Mouse (Mus musculus) heart, embryonic 10.5 days (tissue): Measurements from ENCODE around the gene Gpatch1. TPM values are rescaled to one million over a fixed set of nuclear protein-coding genes. Genes with fewer than 3 reads are reported as not detected.
A peak's percentile ranks its signal among the peaks of the same experiment; 100 is the strongest.
"Not testable (repeated sequence)": the region's sequence is repeated elsewhere in the genome, so short reads cannot be mapped to it uniquely, and the experiment has no call there.

Experiments
- DNase-seq: peaks from one replicate; pipeline ENCODE4 v3.0.0-alpha.2; 2017; ENCODE audit warnings: low spot score
- H3K27ac ChIP-seq: fragments of 300-500 bp; sonication (generic); 2 replicates; pipeline ENCODE4 v1.5.1; 2016; ENCODE audit warnings: mild to moderate bottlenecking
- H3K27me3 ChIP-seq: fragments of 300-500 bp; sonication (generic); 2 replicates; pipeline ENCODE4 v1.6.1; 2016; ENCODE audit warnings: mild to moderate bottlenecking; ENCODE audit not compliant: poor library complexity, insufficient read depth, severe bottlenecking
- H3K36me3 ChIP-seq: fragments of 300-500 bp; sonication (generic); 2 replicates; pipeline ENCODE4 v1.6.1; 2016; ENCODE audit warnings: mild to moderate bottlenecking, moderate library complexity
- H3K4me1 ChIP-seq: fragments of 300-500 bp; sonication (generic); 2 replicates; pipeline ENCODE4 v1.6.1; 2016; ENCODE audit warnings: mild to moderate bottlenecking
- H3K4me3 ChIP-seq: fragments of 300-500 bp; sonication (generic); 2 replicates; pipeline ENCODE4 v1.5.1; 2016; ENCODE audit warnings: mild to moderate bottlenecking, moderate library complexity
- H3K9me3 ChIP-seq: fragments of 300-500 bp; sonication (generic); 2 replicates; pipeline ENCODE4 v1.6.1; 2016; ENCODE audit warnings: mild to moderate bottlenecking, moderate library complexity
- WGBS: fragments of 180-500 bp; shearing (Covaris S2); methylation state at CpG from one replicate; pipeline ENCODE4 v1.1.7; 2016; 5-methylcytosine and 5-hydroxymethylcytosine counted together
- polyA plus RNA-seq: library from polyadenylated mRNA; unstranded; fragments of >200 nt; fragmentation: Nextera tagmentation; extraction: Ambion mirVana; gene quantifications from 2 replicates; pipeline ENCODE4 v1.2.1, GENCODE M21; 2016

The Gpatch1 gene
- polyA plus RNA-seq, 1 experiment from 2014 or later = 15.3 TPM

DNA sequence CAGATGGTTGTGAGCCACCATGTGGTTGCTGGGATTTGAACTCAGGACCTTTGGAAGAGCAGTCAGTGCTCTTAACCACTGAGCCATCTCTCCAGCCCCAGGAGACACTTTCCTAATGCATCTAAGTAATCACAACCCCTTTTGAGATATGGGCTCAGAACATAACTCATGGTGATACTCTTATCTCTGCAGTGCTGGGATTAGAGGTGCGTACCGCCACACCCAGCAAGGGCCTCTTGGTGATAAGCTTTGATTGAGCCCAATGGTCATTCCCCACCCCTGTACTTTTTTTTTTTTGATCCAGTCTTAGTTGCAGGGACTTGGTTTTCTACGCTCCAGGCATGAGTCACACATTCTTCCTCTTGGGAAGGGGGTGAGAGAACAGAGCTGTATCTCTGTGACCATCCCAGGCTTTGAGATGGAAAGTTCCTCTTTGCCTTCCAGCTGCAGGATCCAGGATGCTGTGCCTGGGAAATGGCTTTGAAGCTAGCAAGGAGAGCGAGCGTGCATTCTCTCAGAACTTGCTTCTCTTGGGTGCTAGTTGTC lies 26.6 kb upstream of the Gpatch1 start:
- Histone ChIP-seq H3K4me3 (no peak overlapping the region), H3K9me3 (no peaks in the 10 kb centered on the region), H3K4me1 (peaks cover 18% of the 10 kb centered on the region), H3K27me3 (no peaks in the 10 kb centered on the region), H3K27ac (no peak overlapping the region), H3K36me3 (no peaks in the 10 kb centered on the region)
- no peak for DNase-seq
- 47% methylated on average over 5 of the region's 5 CpGs for WGBS

DNA sequence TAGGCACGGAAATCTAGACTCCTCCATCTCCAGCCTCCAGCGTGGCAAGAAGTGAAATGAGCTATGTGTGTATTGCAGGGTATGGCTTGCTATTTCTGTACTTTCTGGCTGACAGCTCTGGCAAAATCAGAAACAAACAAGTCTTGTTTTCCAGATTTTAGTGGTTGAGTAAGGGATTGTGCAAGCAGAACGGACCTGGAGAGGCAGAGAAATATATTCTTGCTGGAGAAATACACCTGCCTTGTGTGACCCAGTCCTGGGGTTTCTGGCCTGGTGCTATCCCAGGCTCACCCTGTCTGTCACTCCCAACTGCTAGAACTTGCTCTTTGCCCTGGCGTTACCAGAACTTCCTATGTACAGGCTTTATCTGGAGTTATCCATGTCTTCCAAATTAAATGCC lies 24.3 kb upstream of the Gpatch1 start:
- Histone ChIP-seq H3K9me3 (no peaks in the 10 kb centered on the region), H3K4me3 (no peak overlapping the region), H3K4me1 (peaks cover 7% of the 10 kb centered on the region), H3K36me3 (no peaks in the 10 kb centered on the region), H3K27ac (no peak overlapping the region), H3K27me3 (no peaks in the 10 kb centered on the region)
- WGBS = 61% methylated on average over 4 of the region's 4 CpGs
- DNase-seq = no peak

DNA sequence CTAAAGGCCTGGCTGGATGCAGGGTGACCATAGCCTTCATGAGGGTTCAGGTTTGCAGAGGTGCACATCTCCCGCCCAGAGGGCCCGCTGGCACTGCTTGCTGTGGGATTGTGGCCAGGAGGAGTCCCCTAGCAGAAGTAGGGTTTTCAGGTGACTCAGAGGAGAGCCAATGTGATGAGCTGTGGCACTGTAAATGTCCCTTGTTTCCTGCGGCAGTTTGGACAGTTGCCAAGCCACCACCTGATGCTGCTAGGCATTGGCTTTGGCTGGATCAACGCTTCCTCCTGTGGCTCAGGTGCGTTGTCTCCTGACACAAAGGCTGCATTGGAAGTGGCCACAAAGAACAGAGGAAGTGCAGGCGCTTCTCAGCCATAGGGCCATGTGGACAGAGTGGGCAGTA lies 23.0 kb upstream of the Gpatch1 start:
- WGBS = 78% methylated on average over 6 of the region's 6 CpGs
- no peaks in the 10 kb centered on the region for H3K9me3 ChIP-seq
- no peak for DNase-seq

GRCm38 (mm10) chr7:35340196-35340595 lies 22.0 kb upstream of the Gpatch1 start:
- Histone ChIP-seq H3K4me1 (peaks cover 6% of the 10 kb centered on the region; the same call in 1 of the 2 replicates), H3K27ac (no peak overlapping the region), H3K36me3 (no peaks in the 10 kb centered on the region), H3K4me3 (no peak overlapping the region), H3K27me3 (peaks cover 15% of the 10 kb centered on the region; the same call in 1 of the 2 replicates), H3K9me3 (no peaks in the 10 kb centered on the region)
- WGBS = 28% methylated on average over 5 of the region's 5 CpGs
- no peak for DNase-seq

More for the DNA sequence above, 23.0 kb upstream of the Gpatch1 start:
- Histone ChIP-seq H3K27me3 (0 out of 2 replicates have a peak, but pooled peaks cover 6% of the 10 kb centered on the region), H3K4me1 (peaks cover 6% of the 10 kb centered on the region; the same call in 1 of the 2 replicates), H3K27ac (no peak overlapping the region), H3K4me3 (no peak overlapping the region), H3K36me3 (no peaks in the 10 kb centered on the region)

- Histone ChIP-seq H3K4me3 (peak overlapping the region; percentile 86), H3K27ac (peak overlapping the region; percentile 83), H3K4me1 (peaks cover 16% of the 10 kb centered on the region; the same call in 1 of the 2 replicates), H3K27me3 (peaks cover 35% of the 10 kb centered on the region), H3K9me3 (no peaks in the 10 kb centered on the region), H3K36me3 (no peaks in the 10 kb centered on the region)
- under 1% methylated on average over 51 of the region's 51 CpGs for WGBS
- DNase-seq = no peak
Observed at GRCm38 (mm10) chr7:35334527-35335452, 16.6 kb upstream of the Gpatch1 start.

DNA sequence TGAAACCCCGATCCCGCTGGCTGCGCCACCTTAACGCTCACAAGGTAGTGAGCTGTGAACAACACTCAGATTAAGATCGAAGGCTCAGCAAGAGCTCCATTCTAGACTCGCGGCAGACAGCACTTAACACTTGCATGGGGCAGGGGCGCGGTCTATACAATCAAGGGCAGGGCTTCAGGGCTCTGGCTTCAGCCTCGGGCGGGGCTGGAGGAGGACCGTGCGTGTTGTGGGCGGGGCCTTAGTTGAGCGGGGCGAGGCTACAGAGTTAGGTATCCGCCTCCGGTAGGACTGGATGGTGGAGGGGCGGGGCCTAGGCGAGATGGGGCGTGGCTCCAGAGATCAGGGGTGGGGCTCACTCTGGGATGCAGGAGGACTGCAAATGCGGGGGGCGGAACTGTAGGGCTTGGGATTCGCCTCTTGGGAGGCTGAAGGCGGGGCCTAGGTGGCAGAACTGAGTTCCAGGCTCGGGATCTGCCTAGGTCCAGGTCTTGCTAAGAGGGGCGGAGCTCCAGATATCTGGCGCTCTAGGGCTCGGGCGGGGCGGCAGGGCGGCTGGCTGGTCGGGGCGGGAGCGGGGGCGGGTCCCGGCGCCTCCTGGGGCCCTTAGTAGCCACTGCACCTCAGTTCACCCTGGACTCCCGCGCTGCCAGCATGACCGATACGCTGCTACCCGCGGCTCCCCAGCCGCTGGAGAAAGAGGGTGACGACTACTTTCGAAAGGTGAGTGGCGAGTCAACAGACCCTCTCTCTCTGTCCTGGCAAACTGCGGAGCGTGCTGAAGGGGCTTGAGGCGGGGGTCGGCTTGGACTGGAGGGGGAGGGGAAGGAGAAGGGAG lies 15.7 kb upstream of the Gpatch1 start, which contains the start of gene Rhpn2:
Gene Rhpn2, plus strand, starts transcription at position 479 of the 835 bp plus-strand sequence.
- Histone ChIP-seq H3K36me3 (no peaks in the 10 kb centered on the region), H3K4me1 (peaks cover 16% of the 10 kb centered on the region; the same call in 1 of the 2 replicates), H3K27me3 (peaks cover 35% of the 10 kb centered on the region), H3K27ac (peak within 1 kb of the TSS; percentile 83), H3K9me3 (no peaks in the 10 kb centered on the region), H3K4me3 (peak within 1 kb of the TSS; percentile 86)
- WGBS = under 1% methylated on average over 49 of the region's 52 CpGs
- peak; percentile 100 for DNase-seq

GRCm38 (mm10) chr7:35333231-35333651 lies 15.0 kb upstream of the Gpatch1 start:
- WGBS = under 1% methylated on average over 19 of the region's 19 CpGs
- peak overlapping the region; percentile 70; the same call in 1 of the 2 replicates for H3K27ac ChIP-seq
- no peak for DNase-seq
- no peaks in the 10 kb centered on the region for H3K9me3 ChIP-seq
- peaks cover 16% of the 10 kb centered on the region; the same call in 1 of the 2 replicates for H3K4me1 ChIP-seq
- no peaks in the 10 kb centered on the region for H3K36me3 ChIP-seq
- peaks cover 35% of the 10 kb centered on the region for H3K27me3 ChIP-seq
- peak overlapping the region; percentile 86 for H3K4me3 ChIP-seq

DNA sequence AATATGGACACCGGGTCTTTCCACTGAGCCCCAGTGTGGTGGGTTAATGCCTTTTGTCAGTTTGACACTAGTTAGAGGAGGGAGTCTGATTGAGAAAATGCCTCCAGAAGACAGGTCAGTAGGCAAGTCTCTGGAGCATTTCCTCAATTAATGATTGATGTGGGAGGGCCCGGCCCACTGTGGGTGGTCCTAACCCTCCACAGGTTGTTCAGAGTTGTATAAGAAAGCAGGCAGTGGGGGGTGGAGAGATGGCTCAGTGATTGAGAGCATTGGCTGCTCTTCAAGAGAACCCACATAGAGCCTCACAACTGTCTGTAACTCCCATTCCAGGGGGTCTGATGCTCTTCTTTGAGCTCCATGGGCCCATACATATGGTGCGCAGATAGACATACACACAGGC lies 13.3 kb upstream of the Gpatch1 start:
- Histone ChIP-seq H3K36me3 (no peaks in the 10 kb centered on the region), H3K27ac (no peak overlapping the region), H3K4me3 (no peak overlapping the region), H3K4me1 (peaks cover 16% of the 10 kb centered on the region; the same call in 1 of the 2 replicates), H3K27me3 (peaks cover 30% of the 10 kb centered on the region), H3K9me3 (no peaks in the 10 kb centered on the region)
- WGBS = 71% methylated on average over 3 of the region's 3 CpGs
- no peak for DNase-seq

- Histone ChIP-seq H3K9me3 (no peaks in the 10 kb centered on the region), H3K4me3 (peak overlapping the region; percentile 31), H3K4me1 (peaks cover 6% of the 10 kb centered on the region; the same call in 1 of the 2 replicates), H3K27me3 (no peaks in the 10 kb centered on the region), H3K27ac (peak overlapping the region; percentile 25; the same call in 1 of the 2 replicates), H3K36me3 (no peaks in the 10 kb centered on the region)
- WGBS = 5% methylated on average over 11 of the region's 13 CpGs
- no peak for DNase-seq
Observed at GRCm38 (mm10) chr7:35322732-35323420, 4.6 kb upstream of the Gpatch1 start.

- Histone ChIP-seq H3K4me1 (peaks cover 12% of the 10 kb centered on the region), H3K36me3 (no peaks in the 10 kb centered on the region), H3K27ac (no peak overlapping the region), H3K27me3 (no peaks in the 10 kb centered on the region), H3K9me3 (no peaks in the 10 kb centered on the region), H3K4me3 (no peak overlapping the region)
- DNase-seq = no peak
- WGBS = 52% methylated on average over 3 of the region's 3 CpGs
Observed at GRCm38 (mm10) chr7:35322161-35322560, 3.9 kb upstream of the Gpatch1 start.

- no peaks in the 10 kb centered on the region for H3K27me3 ChIP-seq
- peaks cover 15% of the 10 kb centered on the region for H3K4me1 ChIP-seq
- no peak overlapping the region for H3K27ac ChIP-seq
- no peaks in the 10 kb centered on the region for H3K9me3 ChIP-seq
- H3K4me3 ChIP-seq = no peak overlapping the region
- H3K36me3 ChIP-seq = no peaks in the 10 kb centered on the region
- WGBS = 76% methylated on average over 4 of the region's 4 CpGs
- no peak for DNase-seq
Observed at GRCm38 (mm10) chr7:35319755-35320154, 1.5 kb upstream of the Gpatch1 start.

DNA sequence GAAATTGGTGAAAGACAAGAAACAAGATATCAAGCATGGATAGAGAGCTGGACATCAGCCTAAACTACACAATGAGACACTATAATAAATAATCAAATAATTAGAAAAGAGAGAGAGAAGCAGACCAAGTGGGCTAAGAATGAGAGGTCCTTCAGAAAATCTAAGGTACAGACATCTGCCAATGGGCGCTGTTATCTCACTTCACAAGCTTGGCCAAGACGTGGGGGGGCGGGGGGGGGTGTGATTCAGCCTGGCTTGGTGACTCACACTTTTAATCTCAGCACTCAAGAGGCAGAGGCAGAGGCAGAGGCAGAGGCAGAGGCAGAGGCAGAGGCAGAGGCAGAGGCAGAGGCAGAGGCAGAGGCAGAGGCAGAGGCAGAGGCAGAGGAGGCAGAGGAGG lies 981 bp upstream of the Gpatch1 start:
- not testable (repeated sequence) for H3K9me3 ChIP-seq, H3K27me3 ChIP-seq, H3K36me3 ChIP-seq, DNase-seq, H3K4me3 ChIP-seq, H3K27ac ChIP-seq
- 52% methylated on average over 3 of the region's 3 CpGs for WGBS
- H3K4me1 ChIP-seq = peaks cover 17% of the 10 kb centered on the region
